Mouse (Mus musculus): ENCODE data around the gene Rell1. TPM values are rescaled to one million over a fixed set of nuclear protein-coding genes. Genes with fewer than 3 reads are reported as not detected.
"Not testable (repeated sequence)": the region's sequence is repeated elsewhere in the genome, so short reads cannot be mapped to it uniquely, and the experiment has no call there.

Gene Rell1
- polyA plus RNA-seq, 1 experiment from 2014 or later, result 14.4 TPM

GRCm38 (mm10) chr5:63916457-63917139 is 52.1 kb downstream of the Rell1 start:
- H3K4me1 ChIP-seq, result no peaks in the 10 kb centered on the region
- no peak overlapping the region for H3K27ac ChIP-seq
- H3K36me3 ChIP-seq (ENCODE audit: poor library complexity, severe bottlenecking), result no peaks in the 10 kb centered on the region
- 88% methylated on average over 10 of the region's 10 CpGs for WGBS
- H3K9me3 ChIP-seq (replicated peaks), result no peaks in the 10 kb centered on the region
- H3K9ac ChIP-seq, result no peak overlapping the region
- H3K4me2 ChIP-seq, result no peak overlapping the region
- no peaks in the 10 kb centered on the region for H3K27me3 ChIP-seq
- ATAC-seq, result no peak
- H3K4me3 ChIP-seq, result no peak overlapping the region

- Histone ChIP-seq H3K27ac (no peak overlapping the region), H3K9ac (no peak overlapping the region), H3K27me3 (no peaks in the 10 kb centered on the region), H3K4me2 (no peak overlapping the region), H3K36me3 (ENCODE audit: poor library complexity, severe bottlenecking) (0 out of 2 replicates have a peak, but pooled peaks cover 4% of the 10 kb centered on the region), H3K9me3 (replicated peaks) (no peaks in the 10 kb centered on the region), H3K4me3 (no peak overlapping the region), H3K4me1 (no peaks in the 10 kb centered on the region)
- no peak for ATAC-seq
- WGBS, result 70% methylated on average over 1 of the region's 1 CpGs
These were observed 53.8 kb downstream of the Rell1 start for GRCm38 (mm10) chr5:63914896-63915295.

- Histone ChIP-seq H3K36me3 (ENCODE audit: poor library complexity, severe bottlenecking) (0 out of 2 replicates have a peak, but pooled peaks cover 4% of the 10 kb centered on the region), H3K27ac (no peak overlapping the region), H3K4me3 (no peak overlapping the region), H3K27me3 (no peaks in the 10 kb centered on the region), H3K9me3 (replicated peaks) (no peaks in the 10 kb centered on the region), H3K4me1 (no peaks in the 10 kb centered on the region), H3K4me2 (no peak overlapping the region), H3K9ac (no peak overlapping the region)
- ATAC-seq, result no peak
- 88% methylated on average over 10 of the region's 10 CpGs for WGBS
These were observed 58.3 kb downstream of the Rell1 start for GRCm38 (mm10) chr5:63910171-63910960.

GRCm38 (mm10) chr5:63907513-63907912 is 61.2 kb downstream of the Rell1 start:
- Histone ChIP-seq H3K9ac (no peak overlapping the region), H3K9me3 (replicated peaks) (no peaks in the 10 kb centered on the region), H3K27me3 (no peaks in the 10 kb centered on the region), H3K4me1 (no peaks in the 10 kb centered on the region), H3K4me2 (no peak overlapping the region), H3K36me3 (ENCODE audit: poor library complexity, severe bottlenecking) (0 out of 2 replicates have a peak, but pooled peaks cover 4% of the 10 kb centered on the region), H3K4me3 (no peak overlapping the region), H3K27ac (no peak overlapping the region)
- WGBS, result 85% methylated on average over 4 of the region's 4 CpGs
- no peak for ATAC-seq

- H3K4me2 ChIP-seq, result no peak overlapping the region
- 0 out of 2 replicates have a peak, but pooled peaks cover 4% of the 10 kb centered on the region for H3K36me3 ChIP-seq (ENCODE audit: poor library complexity, severe bottlenecking)
- H3K27me3 ChIP-seq, result no peaks in the 10 kb centered on the region
- 42% methylated on average over 13 of the region's 13 CpGs for WGBS
- H3K4me3 ChIP-seq, result no peak overlapping the region
- no peaks in the 10 kb centered on the region for H3K4me1 ChIP-seq
- no peak overlapping the region for H3K27ac ChIP-seq
- H3K9ac ChIP-seq, result no peak overlapping the region
- H3K9me3 ChIP-seq (replicated peaks), result no peaks in the 10 kb centered on the region
- peak; percentile 82 for ATAC-seq
These were observed 62.3 kb downstream of the Rell1 start for GRCm38 (mm10) chr5:63906149-63907093.

- Histone ChIP-seq H3K4me3 (no peak overlapping the region), H3K9me3 (replicated peaks) (no peaks in the 10 kb centered on the region), H3K9ac (no peak overlapping the region), H3K4me1 (no peaks in the 10 kb centered on the region), H3K27ac (no peak overlapping the region), H3K27me3 (no peaks in the 10 kb centered on the region), H3K4me2 (no peak overlapping the region), H3K36me3 (ENCODE audit: poor library complexity, severe bottlenecking) (no peaks in the 10 kb centered on the region)
- 93% methylated on average over 3 of the region's 3 CpGs for WGBS
- ATAC-seq, result no peak
These were observed 65.4 kb downstream of the Rell1 start for GRCm38 (mm10) chr5:63903329-63903728.

GRCm38 (mm10) chr5:63897820-63898110 is 70.9 kb downstream of the Rell1 start:
- Histone ChIP-seq H3K4me1 (no peaks in the 10 kb centered on the region), H3K27ac (no peak overlapping the region), H3K9ac (no peak overlapping the region), H3K4me2 (no peak overlapping the region), H3K27me3 (no peaks in the 10 kb centered on the region), H3K9me3 (replicated peaks) (no peaks in the 10 kb centered on the region), H3K36me3 (ENCODE audit: poor library complexity, severe bottlenecking) (no peaks in the 10 kb centered on the region), H3K4me3 (no peak overlapping the region)
- no peak for ATAC-seq
- 84% methylated on average over 3 of the region's 3 CpGs for WGBS

- H3K9me3 ChIP-seq (replicated peaks); H3K4me2 ChIP-seq; H3K36me3 ChIP-seq (ENCODE audit: poor library complexity, severe bottlenecking); H3K27me3 ChIP-seq; H3K4me3 ChIP-seq; H3K9ac ChIP-seq; H3K27ac ChIP-seq; H3K4me1 ChIP-seq: not testable (repeated sequence)
- 89% methylated on average over 5 of the region's 5 CpGs for WGBS
- 0 out of 2 replicates have a peak, but pooled peaks have one; percentile 33 for ATAC-seq
These were observed 71.5 kb downstream of the Rell1 start for GRCm38 (mm10) chr5:63897001-63897819.

GRCm38 (mm10) chr5:63891912-63892311 is 76.8 kb downstream of the Rell1 start:
- Histone ChIP-seq H3K4me3 (no peak overlapping the region), H3K9me3 (replicated peaks) (no peaks in the 10 kb centered on the region; the same call in 1 of the 2 replicates), H3K4me2 (no peak overlapping the region), H3K27me3 (no peaks in the 10 kb centered on the region), H3K36me3 (ENCODE audit: poor library complexity, severe bottlenecking) (no peaks in the 10 kb centered on the region), H3K4me1 (no peaks in the 10 kb centered on the region), H3K9ac (no peak overlapping the region), H3K27ac (no peak overlapping the region)
- WGBS, result 93% methylated on average over 6 of the region's 6 CpGs
- no peak for ATAC-seq

GRCm38 (mm10) chr5:63891241-63891640 is 77.5 kb downstream of the Rell1 start:
- Histone ChIP-seq H3K4me3 (no peak overlapping the region), H3K36me3 (ENCODE audit: poor library complexity, severe bottlenecking) (no peaks in the 10 kb centered on the region), H3K9ac (no peak overlapping the region), H3K9me3 (replicated peaks) (no peaks in the 10 kb centered on the region; the same call in 1 of the 2 replicates), H3K27me3 (no peaks in the 10 kb centered on the region), H3K4me1 (no peaks in the 10 kb centered on the region), H3K4me2 (no peak overlapping the region), H3K27ac (no peak overlapping the region)
- ATAC-seq, result no peak
- 70% methylated on average over 4 of the region's 4 CpGs for WGBS

- Histone ChIP-seq H3K27ac (no peak overlapping the region), H3K4me2 (no peak overlapping the region), H3K27me3 (no peaks in the 10 kb centered on the region), H3K9ac (no peak overlapping the region), H3K36me3 (ENCODE audit: poor library complexity, severe bottlenecking) (no peaks in the 10 kb centered on the region), H3K4me3 (no peak overlapping the region), H3K9me3 (replicated peaks) (no peaks in the 10 kb centered on the region; the same call in 1 of the 2 replicates), H3K4me1 (no peaks in the 10 kb centered on the region)
- ATAC-seq, result peak; percentile 3; the same call in 1 of the 2 replicates
- 96% methylated on average over 4 of the region's 4 CpGs for WGBS
These were observed 81.6 kb downstream of the Rell1 start for GRCm38 (mm10) chr5:63887111-63887510.

Measured in forebrain, embryonic 13.5 days (tissue).